Mouse (Mus musculus): ENCODE measurements around the gene Trio. TPM values are rescaled to one million over a fixed set of nuclear protein-coding genes. Genes with fewer than 3 reads are reported as not detected.

Gene Trio
- polyA plus RNA-seq, 1 experiment, result 149 TPM

- no peak overlapping the region for H3K27ac ChIP-seq (ENCODE audit: insufficient read depth, low read length)
Measured at GRCm38 (mm10) chr15:27708499-27708898, 317.1 kb downstream of the Trio start.

DNA sequence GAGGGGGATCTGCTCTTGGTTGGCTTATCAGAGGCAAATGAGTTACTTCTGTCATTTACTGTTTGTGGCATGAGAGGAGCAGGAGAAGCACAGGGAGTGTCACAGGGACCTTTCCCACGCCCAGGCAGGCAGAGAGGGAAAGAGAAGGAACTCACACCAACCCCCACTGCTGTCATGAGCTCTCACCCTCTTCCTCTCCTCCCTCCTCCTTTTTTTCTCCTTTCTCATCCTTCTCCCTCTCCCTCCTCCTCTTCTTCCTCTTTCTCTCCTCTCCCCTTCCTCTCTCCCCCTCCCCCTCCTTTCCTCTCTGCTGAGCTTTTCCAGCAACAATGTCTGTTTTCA lies 322.7 kb downstream of the Trio start:
- TF ChIP-seq CTCF (IDR thresholded peaks at IDR 0.05; ENCODE audit: extremely low read depth, insufficient read depth, low read length) (no peak), POLR2A (IDR thresholded peaks at IDR 0.05; ENCODE audit: extremely low read depth, insufficient read depth, low read length) (no peak)
- Histone ChIP-seq H3K4me1 (ENCODE audit: control insufficient read depth, insufficient read depth, low read length) (peaks cover 2% of the 10 kb centered on the region), H3K27ac (ENCODE audit: insufficient read depth, low read length) (peak overlapping the region; percentile 9; the same call in 1 of the 2 replicates), H3K4me3 (ENCODE audit: insufficient read depth, low read length) (no peak overlapping the region)

More at GRCm38 (mm10) chr15:27708499-27708898, 317.1 kb downstream of the Trio start:
- Histone ChIP-seq H3K4me3 (ENCODE audit: insufficient read depth, low read length) (no peak overlapping the region), H3K4me1 (ENCODE audit: control insufficient read depth, insufficient read depth, low read length) (no peaks in the 10 kb centered on the region; the same call in 1 of the 2 replicates)
- TF ChIP-seq CTCF (IDR thresholded peaks at IDR 0.05; ENCODE audit: extremely low read depth, insufficient read depth, low read length) (no peak), POLR2A (IDR thresholded peaks at IDR 0.05; ENCODE audit: extremely low read depth, insufficient read depth, low read length) (no peak)

GRCm38 (mm10) chr15:27702031-27702971 lies 323.3 kb downstream of the Trio start:
- H3K4me1 ChIP-seq (ENCODE audit: control insufficient read depth, insufficient read depth, low read length), result peaks cover 2% of the 10 kb centered on the region
- H3K27ac ChIP-seq (ENCODE audit: insufficient read depth, low read length), result 0 out of 2 replicates have a peak overlapping the region, but pooled peaks have one; percentile 9
- H3K4me3 ChIP-seq (ENCODE audit: insufficient read depth, low read length), result no peak overlapping the region
- TF ChIP-seq CTCF (IDR thresholded peaks at IDR 0.05; ENCODE audit: extremely low read depth, insufficient read depth, low read length) (no peak), POLR2A (IDR thresholded peaks at IDR 0.05; ENCODE audit: extremely low read depth, insufficient read depth, low read length) (no peak)

DNA sequence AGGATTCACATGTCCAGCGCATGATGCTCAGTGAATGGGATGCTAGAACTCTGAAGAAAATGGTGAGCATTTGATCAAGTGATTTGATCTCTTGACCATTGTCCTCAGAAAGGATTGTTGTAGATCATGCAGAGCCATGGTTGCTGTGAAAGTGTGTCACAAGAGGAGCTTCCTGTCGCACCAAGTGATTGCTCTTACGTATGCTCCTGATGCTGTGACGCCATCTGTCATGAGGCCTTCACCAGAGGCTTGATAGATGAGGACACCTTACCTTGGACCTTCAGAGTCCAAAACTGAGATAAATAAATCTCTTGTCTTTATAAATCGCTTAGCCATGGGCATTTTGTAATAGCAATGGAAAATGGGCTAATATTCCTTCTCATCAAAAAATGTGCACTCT lies 328.0 kb downstream of the Trio start:
- Histone ChIP-seq H3K27ac (ENCODE audit: insufficient read depth, low read length) (no peak overlapping the region), H3K4me1 (ENCODE audit: control insufficient read depth, insufficient read depth, low read length) (no peaks in the 10 kb centered on the region; the same call in none of the 2 replicates), H3K4me3 (ENCODE audit: insufficient read depth, low read length) (no peak overlapping the region)
- TF ChIP-seq CTCF (IDR thresholded peaks at IDR 0.05; ENCODE audit: extremely low read depth, insufficient read depth, low read length) (no peak), POLR2A (IDR thresholded peaks at IDR 0.05; ENCODE audit: extremely low read depth, insufficient read depth, low read length) (no peak)

GRCm38 (mm10) chr15:27693235-27693634 lies 332.4 kb downstream of the Trio start:
- TF ChIP-seq POLR2A (IDR thresholded peaks at IDR 0.05; ENCODE audit: extremely low read depth, insufficient read depth, low read length) (no peak), CTCF (IDR thresholded peaks at IDR 0.05; ENCODE audit: extremely low read depth, insufficient read depth, low read length) (no peak)
- no peak overlapping the region for H3K27ac ChIP-seq (ENCODE audit: insufficient read depth, low read length)
- no peak overlapping the region for H3K4me3 ChIP-seq (ENCODE audit: insufficient read depth, low read length)
- no peaks in the 10 kb centered on the region for H3K4me1 ChIP-seq (ENCODE audit: control insufficient read depth, insufficient read depth, low read length)

DNA sequence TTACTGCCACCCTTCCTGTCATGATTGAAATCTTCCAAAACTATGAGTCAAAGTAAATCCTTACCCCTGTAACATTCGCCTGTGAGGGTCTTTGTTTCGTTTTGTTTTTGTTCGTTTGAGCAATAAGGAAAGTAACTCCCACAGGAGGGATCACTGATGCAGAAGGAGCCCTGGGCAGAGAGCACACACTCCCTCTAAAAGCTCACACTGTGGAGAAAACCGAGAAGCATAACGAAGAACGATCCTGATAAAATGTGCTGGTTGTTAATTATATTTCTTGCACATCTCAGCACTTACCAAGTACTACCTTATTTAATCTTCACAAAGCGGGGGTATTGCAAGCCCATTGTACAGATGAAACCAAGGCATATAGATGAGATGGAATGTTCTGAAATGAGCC lies 333.5 kb downstream of the Trio start:
- Histone ChIP-seq H3K27ac (ENCODE audit: insufficient read depth, low read length) (no peak overlapping the region), H3K4me3 (ENCODE audit: insufficient read depth, low read length) (no peak overlapping the region), H3K4me1 (ENCODE audit: control insufficient read depth, insufficient read depth, low read length) (no peaks in the 10 kb centered on the region)
- TF ChIP-seq CTCF (IDR thresholded peaks at IDR 0.05; ENCODE audit: extremely low read depth, insufficient read depth, low read length) (no peak), POLR2A (IDR thresholded peaks at IDR 0.05; ENCODE audit: extremely low read depth, insufficient read depth, low read length) (no peak)

DNA sequence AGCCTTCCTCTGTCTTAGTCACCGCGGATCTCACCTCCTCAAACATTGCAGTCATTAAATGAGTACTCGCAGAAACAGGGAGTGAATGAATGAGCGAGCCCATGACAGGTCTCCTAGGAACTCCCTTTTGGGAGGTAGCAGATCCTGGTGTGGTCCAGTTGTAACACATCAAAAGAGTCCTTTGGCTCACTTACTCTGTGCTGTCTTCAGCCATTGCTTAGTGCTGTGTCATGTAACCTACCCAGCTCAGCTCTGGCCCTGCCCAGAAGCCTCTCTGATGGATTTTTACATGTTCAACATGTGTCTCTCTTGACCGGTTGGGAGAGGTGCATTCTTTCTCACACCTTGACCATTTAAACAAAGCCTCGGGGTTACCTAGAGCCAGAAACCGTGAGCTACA lies 334.4 kb downstream of the Trio start:
- no peaks in the 10 kb centered on the region for H3K4me1 ChIP-seq (ENCODE audit: control insufficient read depth, insufficient read depth, low read length)
- H3K27ac ChIP-seq (ENCODE audit: insufficient read depth, low read length), result no peak overlapping the region
- H3K4me3 ChIP-seq (ENCODE audit: insufficient read depth, low read length), result no peak overlapping the region
- no peak for TF ChIP-seq CTCF (IDR thresholded peaks at IDR 0.05; ENCODE audit: extremely low read depth, insufficient read depth, low read length)
- TF ChIP-seq POLR2A (IDR thresholded peaks at IDR 0.05; ENCODE audit: extremely low read depth, insufficient read depth, low read length), result no peak

GRCm38 (mm10) chr15:27688041-27688651 lies 337.5 kb downstream of the Trio start:
- no peak overlapping the region for H3K27ac ChIP-seq (ENCODE audit: insufficient read depth, low read length)
- H3K4me3 ChIP-seq (ENCODE audit: insufficient read depth, low read length), result no peak overlapping the region
- TF ChIP-seq CTCF (IDR thresholded peaks at IDR 0.05; ENCODE audit: extremely low read depth, insufficient read depth, low read length) (no peak), POLR2A (IDR thresholded peaks at IDR 0.05; ENCODE audit: extremely low read depth, insufficient read depth, low read length) (no peak)
- H3K4me1 ChIP-seq (ENCODE audit: control insufficient read depth, insufficient read depth, low read length), result peaks cover 2% of the 10 kb centered on the region; the same call in 1 of the 2 replicates

DNA sequence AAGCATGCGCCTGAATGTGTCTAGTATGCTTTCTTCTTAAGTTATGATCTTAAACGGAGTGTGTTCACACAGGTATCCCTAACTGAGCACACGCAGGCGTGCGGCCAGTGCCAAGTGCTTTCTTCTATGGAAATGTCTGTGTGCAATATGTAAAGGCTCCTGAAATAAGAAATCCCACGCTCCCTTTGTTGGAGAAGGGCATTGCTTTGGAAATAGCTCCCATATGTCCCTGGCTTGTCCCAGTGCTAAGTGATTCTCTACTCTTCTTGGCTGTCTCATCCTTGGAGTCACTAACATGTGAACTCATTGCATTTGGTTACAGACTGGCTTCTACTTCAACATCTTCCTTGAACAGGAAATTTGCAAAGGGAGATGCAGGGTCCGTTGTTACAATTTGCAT lies 340.8 kb downstream of the Trio start:
- Histone ChIP-seq H3K4me3 (ENCODE audit: insufficient read depth, low read length) (no peak overlapping the region), H3K4me1 (ENCODE audit: control insufficient read depth, insufficient read depth, low read length) (peaks cover 3% of the 10 kb centered on the region; the same call in 1 of the 2 replicates), H3K27ac (ENCODE audit: insufficient read depth, low read length) (no peak overlapping the region)
- TF ChIP-seq CTCF (IDR thresholded peaks at IDR 0.05; ENCODE audit: extremely low read depth, insufficient read depth, low read length) (no peak), POLR2A (IDR thresholded peaks at IDR 0.05; ENCODE audit: extremely low read depth, insufficient read depth, low read length) (no peak)
